Mouse (Mus musculus) embryonic facial prominence, embryonic 12.5 days (tissue): ENCODE data around the gene Dvl3. TPM values are rescaled to one million over a fixed set of nuclear protein-coding genes. Genes with fewer than 3 reads are reported as not detected.
"Not testable (repeated sequence)": the region's sequence is repeated elsewhere in the genome, so short reads cannot be mapped to it uniquely, and the experiment has no call there.

Experiments used
- ATAC-seq: fragments of 200-750 bp; cut with Nextera tagmentation; 2 replicates; pipeline ENCODE4 v1.8.0; 2017; ENCODE audit not compliant: insufficient number of reproducible peaks, insufficient read depth, low FRiP score, low TSS enrichment
- H3K27ac ChIP-seq: fragments of 300-500 bp; sonication (generic); 2 replicates; pipeline ENCODE4 v1.5.1; 2016; ENCODE audit warnings: mild to moderate bottlenecking
- H3K27me3 ChIP-seq: fragments of 300-500 bp; sonication (generic); 2 replicates; pipeline ENCODE4 v1.6.1; 2016; ENCODE audit warnings: mild to moderate bottlenecking, moderate library complexity
- H3K36me3 ChIP-seq: fragments of 300-500 bp; sonication (generic); 2 replicates; pipeline ENCODE4 v1.6.1; 2016; ENCODE audit warnings: mild to moderate bottlenecking
- H3K4me1 ChIP-seq: fragments of 300-500 bp; sonication (generic); 2 replicates; pipeline ENCODE4 v1.6.1; 2016
- H3K4me2 ChIP-seq: fragments of 300-500 bp; sonication (generic); replicated peaks from 2 replicates; pipeline ENCODE4 v1.6.1; 2016; ENCODE audit warnings: mild to moderate bottlenecking, moderate library complexity
- H3K4me3 ChIP-seq: fragments of 300-500 bp; sonication (generic); 2 replicates; pipeline ENCODE4 v1.5.1; 2016; ENCODE audit warnings: mild to moderate bottlenecking
- H3K9ac ChIP-seq: fragments of 300-500 bp; sonication (generic); 2 replicates; pipeline ENCODE4 v1.6.1; 2016; ENCODE audit warnings: mild to moderate bottlenecking, moderate library complexity
- H3K9me3 ChIP-seq: fragments of 300-500 bp; sonication (generic); 2 replicates; pipeline ENCODE4 v1.6.1; 2016; ENCODE audit warnings: mild to moderate bottlenecking, moderate library complexity
- WGBS: fragments of 180-500 bp; shearing (Covaris S2); methylation state at CpG from one replicate; pipeline ENCODE4 v1.1.7; 2016; 5-methylcytosine and 5-hydroxymethylcytosine counted together
- polyA plus RNA-seq: library from polyadenylated mRNA; unstranded; fragments of >200 nt; fragmentation: Nextera tagmentation; extraction: Ambion mirVana; gene quantifications from 2 replicates; pipeline ENCODE4 v1.2.1, GENCODE M21; 2016

Dvl3 gene
- polyA plus RNA-seq: 33.1 and 33.2 TPM in 2 replicates

DNA sequence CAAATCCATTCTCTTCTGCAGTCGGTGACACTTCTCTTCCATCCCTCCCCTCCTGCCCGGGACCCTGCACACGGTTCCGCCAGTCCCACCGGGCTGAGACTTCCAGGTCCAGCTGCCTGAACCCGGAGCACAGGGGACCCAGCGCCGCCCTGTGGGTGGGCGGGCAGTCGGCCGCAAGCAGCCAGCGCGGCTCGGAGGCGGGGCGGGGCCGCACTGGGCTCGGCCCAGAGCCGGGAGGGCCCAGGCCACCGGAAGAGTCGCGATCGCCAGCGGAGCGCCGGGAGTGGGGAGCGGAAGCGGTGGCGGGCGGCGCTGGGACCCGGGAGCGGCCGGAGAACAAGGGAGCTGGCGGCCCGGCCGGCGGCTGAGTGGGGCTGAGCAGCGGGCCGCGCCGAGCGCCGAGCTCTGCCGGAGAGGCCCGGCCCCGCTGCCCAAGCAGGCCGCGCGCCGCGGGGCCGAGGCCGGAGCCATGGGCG, at the start of gene Dvl3:
Dvl3 (plus strand) TSS at position 257 of the 476 bp plus-strand sequence.
- Histone ChIP-seq H3K9ac (peak within 1 kb of the TSS; percentile 92), H3K9me3 (no peaks in the 10 kb centered on the region)
- under 1% methylated on average over 45 of the region's 55 CpGs for WGBS

DNA sequence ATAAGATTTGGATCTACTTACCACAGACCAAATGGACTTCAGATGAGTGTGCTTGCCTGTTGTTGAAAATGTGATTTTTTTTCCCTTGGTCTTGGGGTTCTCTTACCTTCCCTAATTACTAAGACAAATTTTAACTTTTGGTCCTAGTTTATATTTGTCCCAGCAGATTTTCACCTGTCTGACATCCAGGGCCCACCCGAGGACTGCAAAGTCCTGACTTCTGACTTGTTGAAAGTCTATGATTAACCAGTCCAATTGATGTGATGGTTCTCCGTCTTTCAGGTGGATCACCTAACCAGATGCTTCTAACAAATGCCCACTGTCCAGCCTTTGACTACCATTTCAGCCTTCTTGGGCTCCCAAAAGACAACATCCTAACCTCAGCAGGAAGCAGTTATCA, 45.8 kb upstream of the Dvl3 start:
- Histone ChIP-seq H3K9me3 (no peaks in the 10 kb centered on the region), H3K36me3 (no peaks in the 10 kb centered on the region), H3K9ac (no peak overlapping the region), H3K4me3 (no peak overlapping the region), H3K27me3 (no peaks in the 10 kb centered on the region), H3K4me2 (no peak overlapping the region), H3K4me1 (no peaks in the 10 kb centered on the region), H3K27ac (no peak overlapping the region)
- 86% methylated on average over 2 of the region's 2 CpGs for WGBS
- ATAC-seq: no peak

More for the DNA sequence above, at the start of gene Dvl3:
- Histone ChIP-seq H3K27me3 (no peaks in the 10 kb centered on the region), H3K4me3 (peak within 1 kb of the TSS; percentile 94), H3K36me3 (peaks cover 15% of the 10 kb centered on the region), H3K4me1 (peaks cover 12% of the 10 kb centered on the region), H3K27ac (peak within 1 kb of the TSS; percentile 93), H3K4me2 (peak within 1 kb of the TSS; percentile 91)
- ATAC-seq: peak; percentile 94

DNA sequence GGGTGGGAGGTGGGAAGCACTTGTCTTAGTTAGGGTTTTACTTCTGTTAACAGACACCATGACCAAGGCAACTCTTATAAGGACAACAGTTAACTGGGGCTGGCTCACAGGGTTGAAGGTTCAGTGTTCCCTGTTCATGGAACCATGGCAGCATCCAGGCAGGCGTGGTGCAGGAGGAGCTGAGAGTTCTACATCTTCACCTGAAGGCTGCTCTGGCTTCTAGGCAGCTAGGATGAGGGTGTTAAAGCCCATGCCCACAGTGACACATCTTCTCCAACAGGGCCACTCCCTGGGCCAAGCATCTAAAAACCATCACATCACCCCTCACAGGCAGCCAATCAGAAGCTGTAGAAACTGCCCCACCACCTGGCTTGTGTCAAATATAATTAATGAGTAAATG, 45.1 kb upstream of the Dvl3 start:
- Histone ChIP-seq H3K4me1 (no peaks in the 10 kb centered on the region), H3K4me2 (no peak overlapping the region), H3K27me3 (no peaks in the 10 kb centered on the region), H3K4me3 (no peak overlapping the region), H3K36me3 (no peaks in the 10 kb centered on the region), H3K9me3 (no peaks in the 10 kb centered on the region), H3K27ac (no peak overlapping the region), H3K9ac (no peak overlapping the region)
- WGBS: 84% methylated on average over 1 of the region's 1 CpGs
- ATAC-seq: no peak

DNA sequence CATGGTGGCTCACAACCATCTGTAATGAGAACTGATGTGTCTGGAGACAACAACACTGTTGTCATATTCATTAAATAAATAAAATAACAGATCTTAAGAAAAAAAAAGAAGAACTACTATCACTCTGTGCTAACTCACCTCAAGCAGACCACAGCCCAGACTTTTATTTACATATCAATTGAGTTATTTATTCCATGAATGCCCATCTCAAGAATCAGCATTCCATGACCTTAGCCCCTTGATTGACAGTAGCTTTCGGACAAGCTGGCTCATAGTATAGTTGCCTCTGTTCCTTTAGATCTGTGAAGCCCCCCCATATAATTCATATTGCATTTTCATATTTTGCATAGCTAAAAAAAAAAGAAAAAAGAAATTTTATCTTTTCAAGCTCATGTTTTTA, 43.0 kb upstream of the Dvl3 start:
- WGBS: 88% methylated on average over 1 of the region's 1 CpGs
- Histone ChIP-seq H3K4me2 (no peak overlapping the region), H3K9ac (no peak overlapping the region), H3K27me3 (no peaks in the 10 kb centered on the region), H3K4me3 (no peak overlapping the region), H3K4me1 (0 out of 2 replicates have a peak, but pooled peaks cover 5% of the 10 kb centered on the region), H3K27ac (no peak overlapping the region), H3K9me3 (no peaks in the 10 kb centered on the region), H3K36me3 (no peaks in the 10 kb centered on the region)
- no peak for ATAC-seq

DNA sequence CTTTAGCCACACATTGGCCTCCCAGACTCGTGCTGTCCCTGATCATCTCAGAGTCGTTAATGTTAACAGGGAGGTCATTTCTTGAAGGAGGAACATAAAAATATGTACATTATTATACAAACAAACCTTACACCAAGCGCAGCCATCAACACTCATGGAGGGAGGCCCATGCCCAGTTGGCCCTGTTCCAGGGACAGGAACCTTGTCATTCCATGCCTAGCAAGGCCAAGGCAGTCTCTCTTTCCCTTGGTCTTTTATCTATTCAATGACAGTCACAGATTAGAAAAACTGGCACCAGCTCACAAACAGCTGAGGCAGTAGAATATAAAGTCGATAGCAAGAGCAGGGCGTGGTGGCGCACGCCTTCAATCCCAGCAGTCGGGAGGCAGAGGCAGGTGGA, 42.6 kb upstream of the Dvl3 start:
- Histone ChIP-seq H3K27ac (no peak overlapping the region), H3K4me2 (no peak overlapping the region), H3K9ac (no peak overlapping the region), H3K27me3 (no peaks in the 10 kb centered on the region), H3K4me1 (0 out of 2 replicates have a peak, but pooled peaks cover 5% of the 10 kb centered on the region), H3K4me3 (no peak overlapping the region), H3K9me3 (no peaks in the 10 kb centered on the region), H3K36me3 (no peaks in the 10 kb centered on the region)
- ATAC-seq: no peak
- 91% methylated on average over 8 of the region's 8 CpGs for WGBS

DNA sequence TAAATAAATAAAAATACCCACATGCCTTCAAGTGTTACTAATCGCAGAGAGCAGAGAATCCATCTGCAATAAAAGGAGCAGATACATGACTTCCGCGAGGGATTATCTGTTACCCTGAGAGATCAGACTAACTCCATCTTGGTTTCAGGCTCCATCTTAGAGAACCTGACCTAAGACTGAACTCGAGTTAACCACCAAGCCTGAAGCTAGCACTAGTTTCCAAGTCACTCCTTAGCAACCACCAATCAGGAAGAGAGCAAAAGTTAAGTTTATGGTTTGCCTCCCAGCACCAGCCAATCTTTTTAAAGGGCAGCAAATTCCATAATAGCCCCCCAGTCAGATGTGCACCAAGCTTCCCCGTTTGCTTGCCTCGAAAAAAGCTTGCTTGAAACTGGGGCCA, 42.0 kb upstream of the Dvl3 start:
- Histone ChIP-seq H3K4me1 (0 out of 2 replicates have a peak, but pooled peaks cover 5% of the 10 kb centered on the region), H3K27me3 (no peaks in the 10 kb centered on the region), H3K4me3 (no peak overlapping the region), H3K9me3 (no peaks in the 10 kb centered on the region), H3K4me2 (no peak overlapping the region), H3K9ac (no peak overlapping the region), H3K36me3 (no peaks in the 10 kb centered on the region), H3K27ac (no peak overlapping the region)
- ATAC-seq: no peak
- WGBS: 78% methylated on average over 6 of the region's 6 CpGs

DNA sequence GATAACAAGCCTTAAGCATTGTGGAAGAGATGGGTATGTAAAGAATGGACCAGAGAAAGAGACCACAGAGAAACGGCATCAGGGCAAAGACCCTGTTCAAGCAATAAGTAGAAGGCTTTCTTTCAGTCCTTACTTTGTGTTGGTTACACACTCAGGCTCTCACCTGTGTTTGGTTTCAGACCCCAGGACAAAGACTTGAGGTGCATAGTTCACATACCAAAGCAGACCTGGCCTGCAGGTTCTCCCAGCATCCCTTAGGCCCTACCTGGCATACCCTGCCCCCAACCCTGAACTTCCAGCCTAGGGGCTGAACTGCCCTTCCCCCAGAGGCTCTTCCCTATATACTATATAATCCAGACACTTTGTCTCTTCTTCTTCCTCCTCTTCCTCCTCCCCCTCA, 41.4 kb upstream of the Dvl3 start:
- no peak overlapping the region for H3K27ac ChIP-seq
- H3K9ac ChIP-seq: no peak overlapping the region
- no peak for ATAC-seq
- WGBS: 81% methylated on average over 1 of the region's 1 CpGs
- no peak overlapping the region for H3K4me2 ChIP-seq
- no peaks in the 10 kb centered on the region for H3K36me3 ChIP-seq
- 0 out of 2 replicates have a peak, but pooled peaks cover 5% of the 10 kb centered on the region for H3K4me1 ChIP-seq
- H3K27me3 ChIP-seq: no peaks in the 10 kb centered on the region
- H3K9me3 ChIP-seq: no peaks in the 10 kb centered on the region
- H3K4me3 ChIP-seq: no peak overlapping the region

DNA sequence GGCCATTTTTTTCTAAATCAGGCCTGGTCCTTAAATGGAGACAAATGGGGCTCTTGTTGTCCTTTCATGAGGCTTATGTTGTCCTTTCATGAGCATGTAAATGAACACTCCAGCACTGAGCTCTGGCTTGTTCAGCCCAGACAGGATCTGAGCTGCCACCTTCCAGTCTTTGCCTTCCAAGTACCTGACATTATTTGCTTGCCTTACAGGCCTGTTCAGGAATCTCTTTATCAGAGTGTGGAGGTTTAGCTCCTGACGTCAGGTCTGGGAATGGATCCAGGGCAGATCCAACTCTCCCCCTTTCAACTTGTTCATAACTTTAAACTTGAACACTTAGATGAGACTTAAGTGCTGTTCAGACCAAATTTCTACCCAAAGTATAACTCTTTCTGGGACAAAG, 39.9 kb upstream of the Dvl3 start:
- H3K9ac ChIP-seq: no peak overlapping the region
- WGBS: 47% methylated on average over 1 of the region's 1 CpGs
- no peaks in the 10 kb centered on the region for H3K36me3 ChIP-seq
- no peaks in the 10 kb centered on the region for H3K27me3 ChIP-seq
- no peak overlapping the region for H3K4me3 ChIP-seq
- no peak overlapping the region for H3K4me2 ChIP-seq
- no peak for ATAC-seq
- H3K27ac ChIP-seq: peak overlapping the region; percentile 50; the same call in 1 of the 2 replicates
- no peaks in the 10 kb centered on the region for H3K9me3 ChIP-seq
- 0 out of 2 replicates have a peak, but pooled peaks cover 5% of the 10 kb centered on the region for H3K4me1 ChIP-seq

DNA sequence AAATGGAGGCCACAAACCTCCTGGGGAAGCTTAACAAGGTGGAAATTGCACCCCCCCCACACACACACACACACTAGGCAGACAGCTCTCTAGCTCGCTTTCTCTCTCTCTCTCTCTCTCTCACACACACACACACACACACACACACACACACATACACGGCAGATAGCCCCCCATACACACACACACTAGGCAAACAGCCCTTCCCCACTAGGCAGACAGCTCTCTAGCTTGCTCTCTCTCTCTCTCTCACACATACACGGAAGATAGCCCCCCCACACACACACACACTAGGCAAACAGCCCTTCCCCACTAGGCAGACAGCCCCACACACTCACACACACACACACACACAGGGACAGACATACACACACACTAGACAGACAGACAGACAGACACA, 39.5 kb upstream of the Dvl3 start:
- no peaks in the 10 kb centered on the region for H3K9me3 ChIP-seq
- H3K27me3 ChIP-seq: no peaks in the 10 kb centered on the region
- 0 out of 2 replicates have a peak, but pooled peaks cover 5% of the 10 kb centered on the region for H3K4me1 ChIP-seq
- peak overlapping the region; percentile 50; the same call in 1 of the 2 replicates for H3K27ac ChIP-seq
- H3K4me2 ChIP-seq: no peak overlapping the region
- no peaks in the 10 kb centered on the region for H3K36me3 ChIP-seq
- H3K9ac ChIP-seq: no peak overlapping the region
- no peak overlapping the region for H3K4me3 ChIP-seq
- no peak for ATAC-seq
- WGBS: 60% methylated on average over 2 of the region's 3 CpGs

DNA sequence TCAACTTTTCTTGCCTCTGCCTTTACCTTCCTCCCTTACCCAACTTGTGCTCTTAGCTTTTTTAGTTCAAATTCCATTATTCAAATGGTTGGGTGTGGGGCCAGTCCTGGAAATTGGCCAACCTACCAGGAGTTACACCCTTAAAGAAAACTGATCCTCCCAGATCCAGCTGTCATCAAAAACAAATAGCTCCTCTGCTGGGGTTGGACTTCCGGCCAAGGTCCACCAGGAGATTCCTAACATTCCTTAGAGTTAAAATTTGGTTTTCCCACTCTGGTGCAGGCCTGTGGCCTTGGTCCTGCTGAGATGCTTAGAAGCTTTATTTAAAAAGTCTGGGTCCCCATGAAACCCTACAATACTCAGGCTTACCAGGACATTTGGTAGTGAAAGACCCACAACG, 38.3 kb upstream of the Dvl3 start:
- H3K27ac ChIP-seq: no peak overlapping the region
- H3K4me3 ChIP-seq: no peak overlapping the region
- H3K36me3 ChIP-seq: no peaks in the 10 kb centered on the region
- WGBS: 50% methylated on average over 2 of the region's 2 CpGs
- no peaks in the 10 kb centered on the region for H3K27me3 ChIP-seq
- no peak overlapping the region for H3K4me2 ChIP-seq
- H3K4me1 ChIP-seq: 0 out of 2 replicates have a peak, but pooled peaks cover 5% of the 10 kb centered on the region
- H3K9me3 ChIP-seq: no peaks in the 10 kb centered on the region
- no peak for ATAC-seq
- H3K9ac ChIP-seq: no peak overlapping the region

DNA sequence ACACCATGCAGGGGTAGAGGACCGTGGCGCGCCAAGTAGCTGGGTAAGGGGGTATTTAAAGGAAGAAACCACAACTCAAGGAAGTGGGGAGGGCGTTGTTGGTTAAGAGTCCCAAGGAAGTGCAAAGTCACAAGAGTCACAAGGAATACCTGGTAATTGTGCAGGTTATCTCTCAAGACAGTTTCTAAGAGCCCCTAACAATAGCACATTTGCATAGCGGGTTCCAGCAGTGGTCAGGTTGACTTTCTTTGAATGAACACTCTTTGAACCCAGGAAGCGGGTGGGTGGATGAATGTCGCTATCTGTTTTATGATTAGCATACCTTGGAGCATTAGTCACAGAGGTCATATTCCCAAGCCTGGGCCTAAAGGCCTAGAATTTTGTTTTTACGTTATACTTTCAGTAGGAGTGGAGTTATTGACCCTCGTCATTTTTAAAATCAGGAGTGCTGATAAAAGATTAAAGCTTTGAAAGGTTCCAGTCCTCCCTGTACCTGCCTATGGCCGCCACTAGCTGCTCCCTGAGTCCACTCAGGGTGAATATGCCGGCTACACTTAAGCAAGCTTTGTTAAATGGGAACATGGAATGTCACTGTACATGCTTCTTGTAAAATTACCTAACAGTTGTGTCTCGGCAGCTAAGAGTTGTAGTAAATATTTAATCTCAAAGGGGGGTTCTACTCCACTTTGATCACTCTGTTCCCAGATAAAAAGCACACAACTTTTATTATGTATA, 37.6 kb upstream of the Dvl3 start:
- H3K9me3 ChIP-seq, ATAC-seq, H3K36me3 ChIP-seq, H3K4me1 ChIP-seq, H3K27me3 ChIP-seq, H3K4me2 ChIP-seq, H3K9ac ChIP-seq, H3K4me3 ChIP-seq, H3K27ac ChIP-seq: not testable (repeated sequence)
- WGBS: 89% methylated on average over 12 of the region's 12 CpGs

DNA sequence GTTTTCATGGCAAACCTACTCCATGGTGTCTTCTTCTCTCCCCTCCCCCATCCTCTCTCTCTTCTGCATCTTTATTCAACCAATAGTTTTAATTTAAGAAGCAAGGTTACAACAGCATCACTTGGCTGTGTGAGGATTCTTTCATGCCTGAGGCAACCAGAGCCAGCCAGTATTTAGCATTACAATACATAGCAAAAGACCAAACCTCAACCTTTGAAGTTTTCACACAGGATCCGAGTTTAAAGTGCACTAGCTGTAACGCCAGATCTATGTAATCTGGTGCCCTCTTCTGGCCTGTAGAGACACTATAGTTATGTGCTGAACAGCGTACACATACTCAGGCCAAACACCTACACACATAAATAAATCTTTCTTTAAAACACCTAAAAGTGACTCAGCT, 36.7 kb upstream of the Dvl3 start:
- no peaks in the 10 kb centered on the region for H3K27me3 ChIP-seq
- H3K4me2 ChIP-seq: no peak overlapping the region
- no peaks in the 10 kb centered on the region for H3K36me3 ChIP-seq
- H3K4me1 ChIP-seq: 0 out of 2 replicates have a peak, but pooled peaks cover 5% of the 10 kb centered on the region
- no peaks in the 10 kb centered on the region for H3K9me3 ChIP-seq
- ATAC-seq: no peak
- no peak overlapping the region for H3K4me3 ChIP-seq
- 35% methylated on average over 3 of the region's 3 CpGs for WGBS
- H3K9ac ChIP-seq: no peak overlapping the region
- no peak overlapping the region for H3K27ac ChIP-seq
